Mouse (Mus musculus) adrenal gland, postnatal 10 days (tissue): ENCODE results near the gene Nod2. TPM values are rescaled to one million over a fixed set of nuclear protein-coding genes. Genes with fewer than 3 reads are reported as not detected.

Experiments
- DNase-seq: peaks from one replicate; pipeline ENCODE4 v3.0.0; 2021; ENCODE audit warnings: mixed read lengths
- long read RNA-seq, 2 experiments: library from polyadenylated mRNA; stranded (forward); transcript quantifications; one replicate each; pipeline ENCODE4 v2.0.0; 2021
- total RNA-seq, 2 experiments: library from RNA; stranded (reverse); gene quantifications; 2 replicates each; pipeline ENCODE4 v1.2.3; 2021

Nod2 gene
- total RNA-seq: 1 to 10 TPM in 1 of 2 experiments, under 1 TPM in 1; 0.94 to 1.1 TPM
- long read RNA-seq, experiment 1: 0 reads
- long read RNA-seq, experiment 2: 0 reads

GRCm38 (mm10) chr8:88646837-88647778 is at the start of gene Nod2:
Gene Nod2, plus strand, starts transcription at chr8:88647315.
- DNase-seq: peak; percentile 90

- DNase-seq: no peak
These were observed 48.5 kb upstream of the Nod2 start for GRCm38 (mm10) chr8:88598578-88598977.

- no peak for DNase-seq
These were observed 47.6 kb upstream of the Nod2 start for GRCm38 (mm10) chr8:88599491-88599890.

GRCm38 (mm10) chr8:88603446-88603989 is 43.6 kb upstream of the Nod2 start:
- DNase-seq: no peak

GRCm38 (mm10) chr8:88604065-88605038 is 42.8 kb upstream of the Nod2 start:
- peak; percentile 66 for DNase-seq

GRCm38 (mm10) chr8:88605361-88606040 is 41.6 kb upstream of the Nod2 start:
- peak; percentile 54 for DNase-seq

GRCm38 (mm10) chr8:88609036-88609435 is 38.1 kb upstream of the Nod2 start:
- DNase-seq: no peak

- no peak for DNase-seq
These were observed 36.8 kb upstream of the Nod2 start for GRCm38 (mm10) chr8:88610271-88610670.

GRCm38 (mm10) chr8:88614981-88615380 is 32.1 kb upstream of the Nod2 start:
- no peak for DNase-seq

GRCm38 (mm10) chr8:88618612-88619011 is 28.5 kb upstream of the Nod2 start:
- no peak for DNase-seq

- no peak for DNase-seq
These were observed 27.6 kb upstream of the Nod2 start for GRCm38 (mm10) chr8:88619513-88619912.

- no peak for DNase-seq
These were observed 26.2 kb upstream of the Nod2 start for GRCm38 (mm10) chr8:88620931-88621330.

GRCm38 (mm10) chr8:88621408-88621807 is 25.7 kb upstream of the Nod2 start:
- peak; percentile 86 for DNase-seq

- no peak for DNase-seq
These were observed 23.8 kb upstream of the Nod2 start for GRCm38 (mm10) chr8:88623351-88623750.

GRCm38 (mm10) chr8:88624276-88624675 is 22.8 kb upstream of the Nod2 start:
- DNase-seq: no peak

GRCm38 (mm10) chr8:88626433-88626832 is 20.7 kb upstream of the Nod2 start:
- DNase-seq: no peak

- DNase-seq: no peak
These were observed 20.2 kb upstream of the Nod2 start for GRCm38 (mm10) chr8:88626940-88627264.

GRCm38 (mm10) chr8:88627265-88627991 is 19.7 kb upstream of the Nod2 start:
- DNase-seq: peak; percentile 85

GRCm38 (mm10) chr8:88628001-88628774 is 18.9 kb upstream of the Nod2 start:
- DNase-seq: no peak

- DNase-seq: no peak
These were observed 16.9 kb upstream of the Nod2 start for GRCm38 (mm10) chr8:88630225-88630624.
